Mouse (Mus musculus) heart, embryonic 12.5 days (tissue): ENCODE results near the gene Cep128. TPM values are rescaled to one million over a fixed set of nuclear protein-coding genes. Genes with fewer than 3 reads are reported as not detected.

Experiments used
- ATAC-seq: fragments of 200-750 bp; cut with Nextera tagmentation; 2 replicates; pipeline ENCODE4 v1.8.0; 2017; ENCODE audit warnings: moderate TSS enrichment, moderate library complexity; ENCODE audit not compliant: insufficient number of reproducible peaks, low FRiP score
- H3K27ac ChIP-seq: fragments of 300-500 bp; sonication (generic); 2 replicates; pipeline ENCODE4 v1.5.1; 2016; ENCODE audit warnings: mild to moderate bottlenecking, moderate library complexity; ENCODE audit not compliant: poor library complexity, severe bottlenecking
- H3K27me3 ChIP-seq: fragments of 300-500 bp; sonication (generic); replicated peaks from 2 replicates; pipeline ENCODE4 v1.6.1; 2016; ENCODE audit warnings: mild to moderate bottlenecking, moderate library complexity
- H3K36me3 ChIP-seq: fragments of 300-500 bp; sonication (generic); 2 replicates; pipeline ENCODE4 v1.6.1; 2016; ENCODE audit warnings: mild to moderate bottlenecking, moderate library complexity
- H3K4me1 ChIP-seq: fragments of 300-500 bp; sonication (generic); replicated peaks from 2 replicates; pipeline ENCODE4 v1.6.1; 2016; ENCODE audit warnings: mild to moderate bottlenecking
- H3K4me2 ChIP-seq: fragments of 300-500 bp; sonication (generic); 2 replicates; pipeline ENCODE4 v1.6.1; 2016; ENCODE audit warnings: mild to moderate bottlenecking, moderate library complexity
- H3K4me3 ChIP-seq: fragments of 300-500 bp; sonication (generic); 2 replicates; pipeline ENCODE4 v1.5.1; 2016; ENCODE audit warnings: mild to moderate bottlenecking
- H3K9ac ChIP-seq: fragments of 300-500 bp; sonication (generic); 2 replicates; pipeline ENCODE4 v1.6.1; 2016; ENCODE audit warnings: mild to moderate bottlenecking, moderate library complexity
- H3K9me3 ChIP-seq: fragments of 300-500 bp; sonication (generic); replicated peaks from 2 replicates; pipeline ENCODE4 v1.6.1; 2016; ENCODE audit warnings: mild to moderate bottlenecking, moderate library complexity
- WGBS: fragments of 180-500 bp; shearing (Covaris S2); methylation state at CpG from one replicate; pipeline ENCODE4 v1.1.7; 2016; 5-methylcytosine and 5-hydroxymethylcytosine counted together
- polyA plus RNA-seq: library from polyadenylated mRNA; unstranded; fragments of >200 nt; fragmentation: Nextera tagmentation; extraction: Ambion mirVana; gene quantifications from 2 replicates; pipeline ENCODE4 v1.2.1, GENCODE M21; 2016

Gene Cep128
- 6.1 and 6.8 TPM in 2 replicates for polyA plus RNA-seq

GRCm38 (mm10) chr12:91384281-91385017 lies at the start of gene Cep128, which contains the start of gene Tshr:
Cep128 (minus strand) TSS chr12:91384409.
Tshr (plus strand) TSS chr12:91384563.
- Histone ChIP-seq H3K4me1 (0 out of 2 replicates have a peak, but pooled peaks cover 5% of the 10 kb centered on the region), H3K4me3 (peak within 1 kb of the TSS; percentile 82), H3K9me3 (no peaks in the 10 kb centered on the region), H3K4me2 (peak within 1 kb of the TSS; percentile 93), H3K36me3 (no peaks in the 10 kb centered on the region), H3K9ac (peak within 1 kb of the TSS; percentile 74), H3K27me3 (no peaks in the 10 kb centered on the region), H3K27ac (no peak within 1 kb of the TSS)
- WGBS, result 1% methylated on average over 27 of the region's 27 CpGs
- ATAC-seq, result peak; percentile 100

- ATAC-seq, result no peak
- Histone ChIP-seq H3K4me2 (no peak overlapping the region), H3K27ac (no peak overlapping the region), H3K27me3 (no peaks in the 10 kb centered on the region), H3K9ac (no peak overlapping the region), H3K36me3 (no peaks in the 10 kb centered on the region), H3K4me1 (no peaks in the 10 kb centered on the region), H3K4me3 (no peak overlapping the region), H3K9me3 (no peaks in the 10 kb centered on the region)
- WGBS, result 67% methylated on average over 2 of the region's 2 CpGs
Measured at GRCm38 (mm10) chr12:91427129-91427528, 42.9 kb upstream of the Cep128 start.

- H3K27me3 ChIP-seq, result no peaks in the 10 kb centered on the region
- H3K4me1 ChIP-seq, result peaks cover 2% of the 10 kb centered on the region; the same call in 1 of the 2 replicates
- no peaks in the 10 kb centered on the region for H3K9me3 ChIP-seq
- H3K36me3 ChIP-seq, result no peaks in the 10 kb centered on the region
- H3K4me2 ChIP-seq, result no peak overlapping the region
- no peak overlapping the region for H3K27ac ChIP-seq
- WGBS, result 62% methylated on average over 4 of the region's 4 CpGs
- no peak overlapping the region for H3K9ac ChIP-seq
- H3K4me3 ChIP-seq, result no peak overlapping the region
- no peak for ATAC-seq
Measured at GRCm38 (mm10) chr12:91426499-91426898, 42.3 kb upstream of the Cep128 start.

- Histone ChIP-seq H3K4me3 (no peak overlapping the region), H3K9ac (no peak overlapping the region), H3K36me3 (no peaks in the 10 kb centered on the region), H3K27ac (no peak overlapping the region), H3K9me3 (no peaks in the 10 kb centered on the region), H3K4me2 (no peak overlapping the region), H3K4me1 (peaks cover 5% of the 10 kb centered on the region; the same call in 1 of the 2 replicates), H3K27me3 (no peaks in the 10 kb centered on the region)
- ATAC-seq, result no peak
- WGBS, result 71% methylated on average over 11 of the region's 11 CpGs
Measured at GRCm38 (mm10) chr12:91423125-91423820, 39.1 kb upstream of the Cep128 start.

- Histone ChIP-seq H3K4me2 (no peak overlapping the region), H3K4me1 (peaks cover 5% of the 10 kb centered on the region; the same call in 1 of the 2 replicates), H3K27ac (no peak overlapping the region), H3K4me3 (no peak overlapping the region), H3K9me3 (0 out of 2 replicates have a peak, but pooled peaks cover 3% of the 10 kb centered on the region), H3K9ac (no peak overlapping the region), H3K27me3 (no peaks in the 10 kb centered on the region), H3K36me3 (no peaks in the 10 kb centered on the region)
- WGBS, result 54% methylated on average over 9 of the region's 9 CpGs
- no peak for ATAC-seq
Measured at GRCm38 (mm10) chr12:91421272-91421671, 37.1 kb upstream of the Cep128 start.

- Histone ChIP-seq H3K4me3 (no peak overlapping the region), H3K27me3 (no peaks in the 10 kb centered on the region), H3K4me2 (no peak overlapping the region), H3K9me3 (0 out of 2 replicates have a peak, but pooled peaks cover 3% of the 10 kb centered on the region), H3K9ac (no peak overlapping the region), H3K36me3 (no peaks in the 10 kb centered on the region), H3K27ac (no peak overlapping the region), H3K4me1 (peaks cover 5% of the 10 kb centered on the region; the same call in 1 of the 2 replicates)
- 41% methylated on average over 7 of the region's 7 CpGs for WGBS
- ATAC-seq, result no peak
Measured at GRCm38 (mm10) chr12:91418791-91419190, 34.6 kb upstream of the Cep128 start.

- H3K27ac ChIP-seq, result no peak overlapping the region
- H3K4me2 ChIP-seq, result no peak overlapping the region
- no peak for ATAC-seq
- H3K9ac ChIP-seq, result no peak overlapping the region
- no peaks in the 10 kb centered on the region for H3K36me3 ChIP-seq
- WGBS, result 90% methylated on average over 7 of the region's 7 CpGs
- H3K4me3 ChIP-seq, result no peak overlapping the region
- peaks cover 5% of the 10 kb centered on the region; the same call in 1 of the 2 replicates for H3K4me1 ChIP-seq
- H3K9me3 ChIP-seq, result 0 out of 2 replicates have a peak, but pooled peaks cover 3% of the 10 kb centered on the region
- H3K27me3 ChIP-seq, result no peaks in the 10 kb centered on the region
Measured at GRCm38 (mm10) chr12:91416828-91417227, 32.6 kb upstream of the Cep128 start.

GRCm38 (mm10) chr12:91415112-91415511 lies 30.9 kb upstream of the Cep128 start:
- no peak overlapping the region for H3K4me3 ChIP-seq
- no peaks in the 10 kb centered on the region for H3K27me3 ChIP-seq
- H3K36me3 ChIP-seq, result no peaks in the 10 kb centered on the region
- H3K9ac ChIP-seq, result no peak overlapping the region
- WGBS, result 65% methylated on average over 6 of the region's 6 CpGs
- 0 out of 2 replicates have a peak, but pooled peaks cover 3% of the 10 kb centered on the region for H3K9me3 ChIP-seq
- no peak for ATAC-seq
- H3K4me1 ChIP-seq, result no peaks in the 10 kb centered on the region
- H3K27ac ChIP-seq, result no peak overlapping the region
- H3K4me2 ChIP-seq, result no peak overlapping the region

- H3K4me3 ChIP-seq, result no peak overlapping the region
- no peaks in the 10 kb centered on the region for H3K27me3 ChIP-seq
- 63% methylated on average over 7 of the region's 7 CpGs for WGBS
- no peaks in the 10 kb centered on the region for H3K36me3 ChIP-seq
- H3K9me3 ChIP-seq, result no peaks in the 10 kb centered on the region
- H3K27ac ChIP-seq, result no peak overlapping the region
- H3K9ac ChIP-seq, result no peak overlapping the region
- ATAC-seq, result no peak
- H3K4me2 ChIP-seq, result no peak overlapping the region
- no peaks in the 10 kb centered on the region for H3K4me1 ChIP-seq
Measured at GRCm38 (mm10) chr12:91412461-91413182, 28.4 kb upstream of the Cep128 start.

- no peak overlapping the region for H3K9ac ChIP-seq
- no peaks in the 10 kb centered on the region for H3K36me3 ChIP-seq
- WGBS, result 77% methylated on average over 4 of the region's 4 CpGs
- H3K4me3 ChIP-seq, result no peak overlapping the region
- H3K4me2 ChIP-seq, result no peak overlapping the region
- H3K4me1 ChIP-seq, result no peaks in the 10 kb centered on the region
- H3K27me3 ChIP-seq, result no peaks in the 10 kb centered on the region
- H3K9me3 ChIP-seq, result no peaks in the 10 kb centered on the region
- no peak for ATAC-seq
- no peak overlapping the region for H3K27ac ChIP-seq
Measured at GRCm38 (mm10) chr12:91410306-91410705, 26.1 kb upstream of the Cep128 start.

- no peaks in the 10 kb centered on the region for H3K36me3 ChIP-seq
- peak overlapping the region; percentile 68; the same call in 1 of the 2 replicates for H3K9ac ChIP-seq
- no peaks in the 10 kb centered on the region for H3K9me3 ChIP-seq
- WGBS, result 4% methylated on average over 12 of the region's 12 CpGs
- no peak overlapping the region for H3K27ac ChIP-seq
- H3K4me1 ChIP-seq, result peaks cover 7% of the 10 kb centered on the region
- H3K27me3 ChIP-seq, result peaks cover 23% of the 10 kb centered on the region
- H3K4me2 ChIP-seq, result peak overlapping the region; percentile 87
- peak; percentile 9; the same call in 1 of the 2 replicates for ATAC-seq
- peak overlapping the region; percentile 62 for H3K4me3 ChIP-seq
Measured at GRCm38 (mm10) chr12:91401049-91401352, 16.8 kb upstream of the Cep128 start.
